Mouse (Mus musculus): ENCODE data around the gene Hivep2.

DNA sequence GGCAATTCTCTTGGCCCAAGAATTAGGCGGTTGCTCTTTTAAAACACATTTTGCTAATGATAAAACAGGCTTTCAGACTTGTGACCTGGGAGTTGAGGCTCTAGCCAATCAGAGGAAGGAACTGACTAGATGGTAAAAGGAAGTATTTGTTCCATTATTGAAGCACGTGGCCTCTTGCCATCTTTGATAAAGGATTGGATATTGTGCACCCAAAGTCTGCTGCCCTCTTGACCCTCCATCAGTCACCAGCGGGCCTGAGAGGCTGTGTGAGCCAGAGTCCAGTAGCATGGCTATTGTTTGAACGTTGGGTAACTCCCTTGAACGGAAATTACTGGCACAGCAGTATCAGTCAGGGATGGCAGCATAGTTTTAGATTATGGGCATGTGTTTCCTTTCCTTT is 69.7 kb downstream of the Hivep2 start:
- TF ChIP-seq CTCF (IDR thresholded peaks at IDR 0.05; ENCODE audit: low read depth, low read length) = no peak
- TF ChIP-seq GATA1 (IDR thresholded peaks at IDR 0.05; ENCODE audit: borderline replicate concordance, low read length) = no peak
- no peak for TF ChIP-seq TAL1 (conservative IDR thresholded peaks at IDR 0.05; ENCODE audit: low read depth, low read length)
- no peak for TF ChIP-seq GATA2 (IDR thresholded peaks at IDR 0.05; ENCODE audit: borderline replicate concordance, low read depth, low read length)
- TF ChIP-seq POLR2AphosphoS5 (IDR thresholded peaks at IDR 0.05; ENCODE audit: insufficient replicate concordance, low read depth, low read length) = no peak
